23 mouse cellular contexts compared by ENCODE assay signal in genomic region chr17:78313006-78313405, GRCm38 (mm10).
DNase-seq lines count a peak whose midpoint lies in the region; ATAC-seq lines count a peak whose summit lies in the region.
"Had no signal": no experiment of that assay in that cellular context is flagged by ENCODE, and none has a peak within 500 bp of the region (broad histone marks: within the 10 kb centered on the region; RNA-seq: fewer than 3 reads in every experiment).

No protein-coding gene starts in this region.

- no peak overlapping the region for H3K4me2 ChIP-seq in heart, embryonic 12.5 days
- H3K4me2 ChIP-seq: hindbrain, embryonic 12.5 days; liver, embryonic 15.5 days; midbrain, embryonic 11.5 days; neural tube, embryonic 13.5 days had no signal

- H3K4me3 ChIP-seq in heart, embryonic 10.5 days: no peak overlapping the region
- H3K4me3 ChIP-seq in heart, embryonic 12.5 days: no peak overlapping the region
- H3K4me3 ChIP-seq: embryonic facial prominence, embryonic 10.5 days; hindbrain, embryonic 12.5 days; liver, embryonic 15.5 days; neural tube, embryonic 13.5 days had no signal

- H3K9me3 ChIP-seq in heart, embryonic 10.5 days: no peaks in the 10 kb centered on the region
- H3K9me3 ChIP-seq in heart, embryonic 12.5 days (replicated peaks): no peaks in the 10 kb centered on the region
- H3K9me3 ChIP-seq: embryonic facial prominence, embryonic 10.5 days; hindbrain, embryonic 12.5 days; liver, embryonic 15.5 days; neural tube, embryonic 13.5 days had no signal

- no peaks in the 10 kb centered on the region for H3K4me1 ChIP-seq in heart, embryonic 10.5 days
- H3K4me1 ChIP-seq in heart, embryonic 12.5 days (replicated peaks): peaks cover 8% of the 10 kb centered on the region
- H3K4me1 ChIP-seq: embryonic facial prominence, embryonic 10.5 days; hindbrain, embryonic 12.5 days; liver, embryonic 15.5 days; neural tube, embryonic 13.5 days had no signal

- no peak overlapping the region for H3K9ac ChIP-seq in heart, embryonic 12.5 days
- H3K9ac ChIP-seq: hindbrain, embryonic 12.5 days; liver, embryonic 15.5 days; neural tube, embryonic 13.5 days had no signal

- no peak for ATAC-seq in heart, embryonic 12.5 days (ENCODE audit: insufficient number of reproducible peaks, low FRiP score)
- ATAC-seq: inflammation-experienced regulatory T-cells, adult 6 months had no signal

- WGBS in heart, embryonic 10.5 days: 95% methylated on average over 12 of the region's 12 CpGs
- WGBS in heart, embryonic 12.5 days: 93% methylated on average over 12 of the region's 12 CpGs

- no peak overlapping the region for H3K27ac ChIP-seq in heart, embryonic 10.5 days
- no peak overlapping the region for H3K27ac ChIP-seq in heart, embryonic 12.5 days (ENCODE audit: poor library complexity, severe bottlenecking)
- H3K27ac ChIP-seq: embryonic facial prominence, embryonic 10.5 days; hindbrain, embryonic 12.5 days; liver, embryonic 15.5 days; macrophage; neural tube, embryonic 13.5 days had no signal

- H3K36me3 ChIP-seq in heart, embryonic 10.5 days: 0 out of 2 replicates have a peak, but pooled peaks cover 8% of the 10 kb centered on the region
- H3K36me3 ChIP-seq in heart, embryonic 12.5 days: peaks cover 5% of the 10 kb centered on the region; the same call in 1 of the 2 replicates
- H3K36me3 ChIP-seq: liver, embryonic 15.5 days had no signal

- peak; percentile 30 to 51 for DNase-seq in cerebellum, postnatal 10 days
- no peak for DNase-seq in cerebellum, adult 11-12 months
- peak; percentile 30 for DNase-seq in heart, embryonic 10.5 days (ENCODE audit: low spot score)
- peak; percentile 28 for DNase-seq in right cerebral cortex, adult 18-20 months
- no peak for DNase-seq in right cerebral cortex, postnatal 25 days
- peak; percentile 31 for DNase-seq in telencephalon, adult 2 months (ENCODE audit: low read depth, low spot score)
- no peak for DNase-seq in ovary, postnatal 36 days (ENCODE audit: low spot score)
- DNase-seq: adrenal gland, postnatal 10 days; cerebellum, adult 18-20 months; gastrocnemius, postnatal 36 days; heart, postnatal 10 days; kidney, adult 8-10 months; kidney, postnatal 25 days; spleen, adult 18-20 months; thymus, adult 18-20 months had no signal

- peaks cover 51% of the 10 kb centered on the region for H3K27me3 ChIP-seq in heart, embryonic 10.5 days (ENCODE audit: insufficient read depth, poor library complexity, severe bottlenecking)
- H3K27me3 ChIP-seq in heart, embryonic 12.5 days (replicated peaks): peaks cover 34% of the 10 kb centered on the region
- H3K27me3 ChIP-seq: hindbrain, embryonic 12.5 days; liver, embryonic 15.5 days; neural tube, embryonic 13.5 days had no signal

Comparison
In these comparisons a context has a peak if more than half of its experiments do, and no peak if none do; other contexts are left out.
1. DNase-seq: peak in cerebellum, postnatal 10 days (2 of 2), heart, embryonic 10.5 days (single experiment), right cerebral cortex, adult 18-20 months (single experiment) and telencephalon, adult 2 months (single experiment); none in cerebellum, adult 11-12 months (single experiment), right cerebral cortex, postnatal 25 days (single experiment) and ovary, postnatal 36 days (single experiment).